Mouse (Mus musculus) forebrain, embryonic 14.5 days (tissue): ENCODE data around the gene Tlk2. TPM values are rescaled to one million over a fixed set of nuclear protein-coding genes. Genes with fewer than 3 reads are reported as not detected.

Experiments
- ATAC-seq: fragments of 200-750 bp; cut with Nextera tagmentation; 2 replicates; pipeline ENCODE4 v1.8.0; 2017; ENCODE audit warnings: mild to moderate bottlenecking, moderate library complexity
- DNase-seq: peaks from one replicate; pipeline ENCODE4 v3.0.0-alpha.2; 2015; ENCODE audit warnings: low spot score
- H3K27ac ChIP-seq: fragments of 300-500 bp; sonication (generic); 2 replicates; pipeline ENCODE4 v1.5.1; 2014; ENCODE audit warnings: low read depth, mild to moderate bottlenecking, control low read depth, low read length, moderate library complexity
- H3K27me3 ChIP-seq: fragments of 300-500 bp; sonication (generic); replicated peaks from 2 replicates; pipeline ENCODE4 v1.6.1; 2014; ENCODE audit warnings: low read length, control low read depth, mixed read lengths; ENCODE audit not compliant: control insufficient read depth, insufficient read depth
- H3K36me3 ChIP-seq: fragments of 300-500 bp; sonication (generic); 2 replicates; pipeline ENCODE4 v1.6.1; 2014; ENCODE audit warnings: low read length, control low read depth; ENCODE audit not compliant: control insufficient read depth, insufficient read depth
- H3K4me1 ChIP-seq: fragments of 300-500 bp; sonication (generic); 2 replicates; pipeline ENCODE4 v1.6.1; 2014; ENCODE audit warnings: antibody characterized with exemption, low read length, control low read depth; ENCODE audit not compliant: control insufficient read depth, insufficient read depth
- H3K4me2 ChIP-seq: fragments of 300-500 bp; sonication (generic); 2 replicates; pipeline ENCODE4 v1.6.1; 2014; ENCODE audit warnings: mild to moderate bottlenecking, control low read depth, low read length
- H3K4me3 ChIP-seq: fragments of 300-500 bp; sonication (generic); 2 replicates; pipeline ENCODE4 v1.5.1; 2014; ENCODE audit warnings: low read depth, low read length, control low read depth
- H3K9ac ChIP-seq: fragments of 300-500 bp; sonication (generic); 2 replicates; pipeline ENCODE4 v1.6.1; 2014; ENCODE audit warnings: mild to moderate bottlenecking, low read length, control low read depth, moderate library complexity
- H3K9me3 ChIP-seq: fragments of 300-500 bp; sonication (generic); replicated peaks from 2 replicates; pipeline ENCODE4 v1.6.1; 2016; ENCODE audit warnings: low read length, control low read depth, mixed read lengths; ENCODE audit not compliant: control insufficient read depth
- WGBS: fragments of 180-500 bp; shearing (Covaris S2); extraction: QIAGEN DNeasy Blood & Tissue Kit; methylation state at CpG from one replicate; pipeline ENCODE4 v1.1.7; 2014; 5-methylcytosine and 5-hydroxymethylcytosine counted together
- polyA plus RNA-seq: library from polyadenylated mRNA; unstranded; fragments of >200 nt; fragmentation: Nextera tagmentation; extraction: Ambion mirVana; gene quantifications from 2 replicates; pipeline ENCODE4 v1.2.1, GENCODE M21; 2014

The Tlk2 gene
- polyA plus RNA-seq, 1 experiment from 2014 or later: 23.4 TPM

GRCm38 (mm10) chr11:105155915-105156314 lies 22.7 kb upstream of the Tlk2 start:
- whole genome bisulfite sequencing: 91% methylated on average over 4 of the region's 4 CpGs
- H3K36me3 ChIP-seq: no peaks in the 10 kb centered on the region

DNA sequence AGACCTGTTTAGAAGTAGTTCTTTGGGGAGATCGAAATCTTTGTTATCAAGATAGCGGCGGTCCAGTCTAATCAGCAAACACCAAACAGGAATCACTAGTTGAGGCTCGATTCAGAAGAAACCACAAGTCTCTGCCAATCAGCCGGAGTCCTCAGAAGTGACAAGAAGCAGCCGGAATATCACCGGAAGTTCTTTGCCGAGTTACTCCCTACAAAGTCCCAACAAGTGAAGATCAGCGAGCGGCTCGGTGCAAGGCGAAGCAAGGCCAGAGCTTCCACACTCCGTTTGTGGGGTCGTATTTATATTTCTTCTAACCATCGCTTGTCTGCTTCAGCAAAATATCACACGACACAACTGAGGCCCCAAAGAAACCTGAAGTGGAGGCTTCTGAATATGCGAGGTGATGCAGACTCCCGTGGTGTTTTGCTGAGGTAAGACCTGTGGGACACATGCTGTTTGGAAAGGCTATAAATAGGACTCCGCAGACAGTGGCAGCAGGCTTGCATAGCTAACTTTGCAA lies 21.8 kb upstream of the Tlk2 start:
- Histone ChIP-seq H3K27me3 (no peaks in the 10 kb centered on the region), H3K36me3 (no peaks in the 10 kb centered on the region), H3K9me3 (no peaks in the 10 kb centered on the region), H3K4me3 (no peak overlapping the region), H3K27ac (no peak overlapping the region), H3K4me2 (no peak overlapping the region), H3K9ac (no peak overlapping the region), H3K4me1 (peaks cover 3% of the 10 kb centered on the region; the same call in 1 of the 2 replicates)
- 89% methylated on average over 19 of the region's 19 CpGs for WGBS
- DNase-seq (no peak), ATAC-seq (no peak)

More at GRCm38 (mm10) chr11:105155915-105156314, 22.7 kb upstream of the Tlk2 start:
- H3K27me3 ChIP-seq: no peaks in the 10 kb centered on the region
- no peak overlapping the region for H3K4me3 ChIP-seq
- no peak for DNase-seq
- no peak overlapping the region for H3K4me2 ChIP-seq
- H3K4me1 ChIP-seq: peaks cover 3% of the 10 kb centered on the region; the same call in 1 of the 2 replicates
- no peak overlapping the region for H3K27ac ChIP-seq
- H3K9me3 ChIP-seq: no peaks in the 10 kb centered on the region
- H3K9ac ChIP-seq: no peak overlapping the region
- no peak for ATAC-seq

- no peak for ATAC-seq
- H3K27ac ChIP-seq: no peak overlapping the region
Measured at GRCm38 (mm10) chr11:105158047-105158446, 20.6 kb upstream of the Tlk2 start.

DNA sequence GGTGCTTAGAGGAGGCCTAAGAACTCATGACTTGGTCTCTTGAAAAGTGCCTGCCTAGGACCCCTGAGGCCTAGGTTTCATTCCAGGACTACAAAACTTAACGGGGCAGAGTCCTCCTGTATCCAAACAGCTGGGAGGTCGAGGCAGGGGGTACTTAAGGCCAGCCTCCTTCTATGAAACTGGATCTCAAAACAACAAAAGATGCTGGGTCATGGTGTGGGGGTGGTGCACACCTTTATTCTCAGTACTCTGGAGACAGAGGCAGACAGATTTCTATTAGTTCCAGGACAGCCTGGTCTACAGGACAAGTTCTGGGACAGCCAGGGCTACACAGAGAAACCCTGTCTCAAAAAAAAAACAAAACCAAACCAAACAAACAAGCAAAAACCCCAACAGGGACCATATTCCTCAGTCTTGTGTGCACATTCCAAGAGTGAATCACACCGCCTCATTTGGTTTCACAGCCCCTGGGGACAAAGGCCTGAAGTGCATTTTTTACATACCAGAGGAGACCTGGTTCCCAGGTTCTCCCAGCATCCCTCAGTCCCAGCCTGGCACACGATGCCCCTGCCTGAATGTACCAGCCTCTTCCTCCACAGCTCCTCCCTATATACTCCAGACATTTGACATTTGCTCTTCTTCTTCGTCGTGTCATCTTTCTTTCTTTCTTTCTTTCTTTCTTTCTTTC lies 18.8 kb upstream of the Tlk2 start:
- DNase-seq: no peak
- no peak for ATAC-seq
- WGBS: 56% methylated on average over 6 of the region's 6 CpGs

More at GRCm38 (mm10) chr11:105158047-105158446, 20.6 kb upstream of the Tlk2 start:
- Histone ChIP-seq H3K36me3 (no peaks in the 10 kb centered on the region), H3K4me2 (no peak overlapping the region), H3K9me3 (no peaks in the 10 kb centered on the region), H3K4me1 (peaks cover 3% of the 10 kb centered on the region; the same call in 1 of the 2 replicates), H3K4me3 (no peak overlapping the region), H3K27me3 (no peaks in the 10 kb centered on the region), H3K9ac (no peak overlapping the region)
- DNase-seq: no peak

DNA sequence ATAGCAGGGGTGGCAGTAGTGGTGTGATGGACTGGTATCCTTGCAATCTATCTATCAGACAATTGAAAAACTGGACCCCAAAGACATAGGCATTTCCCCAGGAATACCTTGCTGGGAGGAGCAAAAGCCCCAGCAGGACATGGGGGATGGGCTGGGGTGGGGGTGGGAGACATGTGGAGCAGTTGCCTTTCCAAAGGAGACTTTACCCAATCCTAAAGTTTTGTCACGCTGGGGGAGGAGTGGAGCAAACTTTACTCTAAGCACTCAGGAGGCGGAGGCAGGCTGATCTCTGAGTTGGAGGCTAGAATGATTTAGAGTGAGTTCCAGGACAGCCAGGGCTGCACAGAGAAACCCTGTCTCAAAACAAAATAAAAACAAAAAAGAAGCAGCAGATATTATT lies 17.2 kb upstream of the Tlk2 start:
- WGBS: 89% methylated on average over 2 of the region's 2 CpGs
- H3K9ac ChIP-seq: no peak overlapping the region
- H3K4me3 ChIP-seq: no peak overlapping the region
- H3K9me3 ChIP-seq: no peaks in the 10 kb centered on the region
- no peaks in the 10 kb centered on the region for H3K27me3 ChIP-seq
- H3K4me1 ChIP-seq: no peaks in the 10 kb centered on the region
- H3K36me3 ChIP-seq: no peaks in the 10 kb centered on the region
- no peak for DNase-seq
- ATAC-seq: no peak
- no peak overlapping the region for H3K27ac ChIP-seq
- no peak overlapping the region for H3K4me2 ChIP-seq

More for the DNA sequence above, 18.8 kb upstream of the Tlk2 start:
- H3K36me3 ChIP-seq: no peaks in the 10 kb centered on the region
- H3K4me3 ChIP-seq: no peak overlapping the region
- no peak overlapping the region for H3K9ac ChIP-seq
- no peaks in the 10 kb centered on the region for H3K27me3 ChIP-seq
- H3K4me2 ChIP-seq: no peak overlapping the region
- H3K4me1 ChIP-seq: no peaks in the 10 kb centered on the region
- H3K27ac ChIP-seq: no peak overlapping the region
- no peaks in the 10 kb centered on the region for H3K9me3 ChIP-seq

- Histone ChIP-seq H3K4me3 (no peak overlapping the region), H3K36me3 (no peaks in the 10 kb centered on the region), H3K9ac (no peak overlapping the region), H3K27me3 (no peaks in the 10 kb centered on the region), H3K4me1 (no peaks in the 10 kb centered on the region), H3K27ac (no peak overlapping the region), H3K9me3 (no peaks in the 10 kb centered on the region), H3K4me2 (no peak overlapping the region)
- no peak for DNase-seq
- WGBS: 87% methylated on average over 69 of the region's 69 CpGs
- ATAC-seq: no peak
Measured at GRCm38 (mm10) chr11:105164516-105165510, 13.8 kb upstream of the Tlk2 start.

DNA sequence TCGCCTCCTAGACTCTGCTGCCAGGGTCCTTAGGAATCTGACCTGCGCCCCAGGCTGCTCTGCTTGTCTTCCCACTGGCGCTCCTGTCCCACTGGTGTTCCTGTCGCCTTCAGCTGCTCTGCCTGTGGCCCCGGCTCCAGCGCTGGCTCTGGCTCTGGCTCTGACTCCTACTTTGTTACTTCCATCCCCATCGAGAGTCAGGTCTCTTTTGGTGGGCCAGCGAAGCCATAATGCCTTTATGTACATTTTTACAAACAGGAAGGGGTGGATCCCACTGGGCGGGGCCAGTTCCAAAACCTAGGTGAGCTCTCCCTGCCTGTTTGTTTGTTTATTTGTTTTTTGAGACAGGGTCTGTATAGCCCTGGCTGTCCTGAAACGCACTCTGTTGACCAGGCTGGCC lies 11.8 kb upstream of the Tlk2 start:
- H3K4me1 ChIP-seq: no peaks in the 10 kb centered on the region
- ATAC-seq (no peak), DNase-seq (no peak)
- WGBS: 88% methylated on average over 10 of the region's 10 CpGs
- no peak overlapping the region for H3K9ac ChIP-seq
- H3K4me2 ChIP-seq: no peak overlapping the region
- no peak overlapping the region for H3K27ac ChIP-seq
- no peaks in the 10 kb centered on the region for H3K36me3 ChIP-seq
- H3K4me3 ChIP-seq: no peak overlapping the region
- H3K9me3 ChIP-seq: no peaks in the 10 kb centered on the region
- no peaks in the 10 kb centered on the region for H3K27me3 ChIP-seq

GRCm38 (mm10) chr11:105179523-105179922 lies 916 bp downstream of the Tlk2 start:
- no peak overlapping the region for H3K27ac ChIP-seq
- H3K9me3 ChIP-seq: no peaks in the 10 kb centered on the region
- WGBS: 87% methylated on average over 4 of the region's 4 CpGs
- peaks cover 12% of the 10 kb centered on the region for H3K4me1 ChIP-seq
- peaks cover 5% of the 10 kb centered on the region for H3K36me3 ChIP-seq
- DNase-seq (no peak), ATAC-seq (no peak)
- H3K27me3 ChIP-seq: no peaks in the 10 kb centered on the region
- H3K4me2 ChIP-seq: peak overlapping the region; percentile 81
- peak overlapping the region; percentile 94; the same call in 1 of the 2 replicates for H3K4me3 ChIP-seq
- no peak overlapping the region for H3K9ac ChIP-seq
